Mouse (Mus musculus) frontal cortex, postnatal 10 days (tissue): ENCODE measurements around the gene Wdpcp.
A peak's percentile ranks its signal among the peaks of the same experiment; 100 is the strongest.

ENCODE experiments used
- DNase-seq, 2 experiments: peaks; one replicate each; pipeline ENCODE4 v3.0.0; 2022; ENCODE audit warnings: low spot score in 2 of 2, mixed read lengths in 1 of 2

The Wdpcp gene

GRCm38 (mm10) chr11:21569456-21570108, 2.5 kb upstream of the Wdpcp start:
- peak in 1 of 2 experiments; percentile 48 for DNase-seq

GRCm38 (mm10) chr11:21570109-21570474, 1.9 kb upstream of the Wdpcp start:
- DNase-seq, result no peak

- peak in 1 of 2 experiments; percentile 55 for DNase-seq
These were observed 1.1 kb upstream of the Wdpcp start for GRCm38 (mm10) chr11:21570973-21571372.

GRCm38 (mm10) chr11:21581472-21581871, 9.4 kb downstream of the Wdpcp start:
- no peak for DNase-seq

GRCm38 (mm10) chr11:21583286-21583685, 11.3 kb downstream of the Wdpcp start:
- no peak for DNase-seq

GRCm38 (mm10) chr11:21602497-21602896, 30.5 kb downstream of the Wdpcp start:
- no peak for DNase-seq

- DNase-seq, result no peak
These were observed 43.9 kb downstream of the Wdpcp start for GRCm38 (mm10) chr11:21615915-21616314.

GRCm38 (mm10) chr11:21634171-21634907, 62.3 kb downstream of the Wdpcp start:
- no peak for DNase-seq

GRCm38 (mm10) chr11:21638341-21638740, 66.3 kb downstream of the Wdpcp start:
- no peak for DNase-seq

- DNase-seq, result no peak
These were observed 67.5 kb downstream of the Wdpcp start for GRCm38 (mm10) chr11:21639534-21639933.

- no peak for DNase-seq
These were observed 72.2 kb downstream of the Wdpcp start for GRCm38 (mm10) chr11:21644231-21644630.

GRCm38 (mm10) chr11:21646136-21646535, 74.1 kb downstream of the Wdpcp start:
- DNase-seq, result no peak

- DNase-seq, result peak in 1 of 2 experiments; percentile 20
These were observed 87.0 kb downstream of the Wdpcp start for GRCm38 (mm10) chr11:21658985-21659384.

- no peak for DNase-seq
These were observed 105.0 kb downstream of the Wdpcp start for GRCm38 (mm10) chr11:21677034-21677433.

- DNase-seq, result peak in 1 of 2 experiments; percentile 37
These were observed 116.4 kb downstream of the Wdpcp start for GRCm38 (mm10) chr11:21688441-21688840.

- no peak for DNase-seq
These were observed 118.7 kb downstream of the Wdpcp start for GRCm38 (mm10) chr11:21690730-21691129.

GRCm38 (mm10) chr11:21694087-21694486, 122.1 kb downstream of the Wdpcp start:
- no peak for DNase-seq

GRCm38 (mm10) chr11:21697642-21698041, 125.6 kb downstream of the Wdpcp start:
- no peak for DNase-seq

- DNase-seq, result no peak
These were observed 141.5 kb downstream of the Wdpcp start for GRCm38 (mm10) chr11:21713508-21713907.

- DNase-seq, result no peak
These were observed 142.0 kb downstream of the Wdpcp start for GRCm38 (mm10) chr11:21714065-21714464.

GRCm38 (mm10) chr11:21726329-21726728, 154.3 kb downstream of the Wdpcp start:
- no peak for DNase-seq

GRCm38 (mm10) chr11:21729056-21729455, 157.0 kb downstream of the Wdpcp start:
- DNase-seq, result no peak

- no peak for DNase-seq
These were observed 157.9 kb downstream of the Wdpcp start for GRCm38 (mm10) chr11:21729961-21730360.
